Mouse (Mus musculus): ENCODE data around the gene Ror2. TPM values are rescaled to one million over a fixed set of nuclear protein-coding genes. Genes with fewer than 3 reads are reported as not detected.

The Ror2 gene
- polyA plus RNA-seq, 1 experiment from 2014 or later = 27.4 TPM

DNA sequence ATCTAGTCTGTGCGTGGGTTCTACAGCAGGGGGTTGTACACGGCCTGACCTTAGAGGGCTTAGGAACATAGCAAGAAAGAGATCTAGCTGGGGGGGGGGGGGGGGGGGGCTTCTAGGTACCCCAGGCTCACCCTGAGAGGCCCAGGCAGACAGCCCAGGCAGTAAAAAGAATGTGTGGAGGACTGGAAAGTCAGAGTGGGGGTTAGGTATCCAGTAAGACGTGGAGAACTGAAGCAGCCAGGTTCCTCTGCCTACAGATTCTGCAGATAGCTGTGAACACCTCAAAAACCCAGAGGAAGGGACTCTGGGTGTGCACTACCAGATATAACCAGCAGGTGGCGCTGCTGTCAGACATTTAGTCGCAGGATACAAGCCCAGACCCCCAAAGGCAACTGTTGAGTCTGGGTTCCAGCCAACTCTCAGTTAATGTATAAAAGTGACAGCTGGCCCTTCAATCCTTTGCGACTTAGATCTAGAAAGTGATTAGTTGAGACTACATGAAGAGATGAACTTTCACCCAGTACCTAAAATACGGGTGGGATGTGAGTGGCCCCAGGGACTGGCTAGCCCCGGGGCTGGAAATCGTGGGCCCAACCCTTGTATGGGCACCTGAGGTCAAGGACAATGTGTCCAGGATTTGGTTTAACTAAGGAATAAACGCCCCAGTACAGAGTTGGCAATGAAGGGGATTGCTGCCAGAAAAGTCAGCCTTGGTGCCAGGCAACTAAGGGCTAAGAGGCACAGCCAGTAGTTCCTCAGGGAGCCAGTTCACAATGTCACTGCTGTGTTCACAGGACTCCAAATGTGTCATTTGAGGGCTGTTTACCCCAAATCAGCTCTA lies 166.1 kb downstream of the Ror2 start:
- Histone ChIP-seq H3K9ac (no peak overlapping the region), H3K4me2 (no peak overlapping the region), H3K4me1 (peaks cover 24% of the 10 kb centered on the region), H3K4me3 (no peak overlapping the region), H3K9me3 (no peaks in the 10 kb centered on the region), H3K36me3 (peaks cover 52% of the 10 kb centered on the region), H3K27ac (no peak overlapping the region), H3K27me3 (no peaks in the 10 kb centered on the region)
- no peak for ATAC-seq (ENCODE audit: insufficient number of reproducible peaks, insufficient read depth, low FRiP score, low TSS enrichment, low read depth)
- 22% methylated on average over 10 of the region's 10 CpGs for WGBS

DNA sequence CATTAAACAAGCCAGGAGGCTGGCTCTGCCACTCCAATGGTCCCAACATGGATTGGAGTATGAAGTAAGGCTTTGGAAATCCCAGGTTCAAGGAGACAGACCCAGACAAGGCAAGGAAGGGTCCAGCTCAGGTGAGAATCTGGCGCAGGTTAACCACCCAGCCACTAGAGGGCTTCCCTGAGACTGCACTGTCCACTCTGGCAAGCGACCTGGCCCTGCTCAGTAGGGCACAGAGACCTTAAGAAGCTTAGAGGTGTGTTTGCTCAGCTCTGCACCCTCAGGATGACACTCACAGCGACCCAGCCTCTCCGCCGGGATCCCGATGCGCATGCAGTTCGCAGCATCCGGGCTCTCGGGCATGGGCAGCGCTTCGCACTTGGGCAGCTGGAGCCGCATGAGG lies 167.5 kb downstream of the Ror2 start:
- H3K36me3 ChIP-seq = peaks cover 50% of the 10 kb centered on the region
- H3K4me1 ChIP-seq = peaks cover 24% of the 10 kb centered on the region
- ATAC-seq (ENCODE audit: insufficient number of reproducible peaks, insufficient read depth, low FRiP score, low TSS enrichment, low read depth) = no peak

DNA sequence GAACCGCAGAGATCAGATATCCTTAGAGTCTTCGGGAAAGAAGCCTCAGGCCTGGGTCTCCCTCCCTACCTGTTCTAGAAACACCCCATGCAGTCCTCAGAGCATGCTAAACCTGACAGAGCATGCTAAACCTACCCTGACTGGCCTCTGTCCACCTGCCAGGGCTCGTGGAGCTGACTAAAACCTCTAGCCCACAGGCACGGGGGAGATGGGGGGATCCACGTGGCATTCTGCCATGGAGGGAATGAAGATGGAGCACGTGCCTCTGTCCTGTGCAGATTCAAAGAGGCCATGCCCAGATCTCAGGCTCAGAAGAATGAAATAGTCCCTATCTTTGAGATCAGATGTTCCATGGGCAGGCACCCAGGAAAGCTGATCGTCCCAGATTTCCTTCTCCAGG lies 168.0 kb downstream of the Ror2 start:
- Histone ChIP-seq H3K4me2 (no peak overlapping the region), H3K27ac (no peak overlapping the region), H3K36me3 (peaks cover 53% of the 10 kb centered on the region), H3K4me1 (peaks cover 24% of the 10 kb centered on the region), H3K27me3 (no peaks in the 10 kb centered on the region), H3K4me3 (no peak overlapping the region), H3K9me3 (no peaks in the 10 kb centered on the region), H3K9ac (no peak overlapping the region)
- 81% methylated on average over 7 of the region's 7 CpGs for WGBS
- no peak for ATAC-seq (ENCODE audit: insufficient number of reproducible peaks, insufficient read depth, low FRiP score, low TSS enrichment, low read depth)

More for the DNA sequence above, 167.5 kb downstream of the Ror2 start:
- Histone ChIP-seq H3K4me2 (no peak overlapping the region), H3K27ac (no peak overlapping the region), H3K4me3 (no peak overlapping the region), H3K9ac (no peak overlapping the region), H3K9me3 (no peaks in the 10 kb centered on the region), H3K27me3 (no peaks in the 10 kb centered on the region)
- WGBS = 85% methylated on average over 13 of the region's 13 CpGs

DNA sequence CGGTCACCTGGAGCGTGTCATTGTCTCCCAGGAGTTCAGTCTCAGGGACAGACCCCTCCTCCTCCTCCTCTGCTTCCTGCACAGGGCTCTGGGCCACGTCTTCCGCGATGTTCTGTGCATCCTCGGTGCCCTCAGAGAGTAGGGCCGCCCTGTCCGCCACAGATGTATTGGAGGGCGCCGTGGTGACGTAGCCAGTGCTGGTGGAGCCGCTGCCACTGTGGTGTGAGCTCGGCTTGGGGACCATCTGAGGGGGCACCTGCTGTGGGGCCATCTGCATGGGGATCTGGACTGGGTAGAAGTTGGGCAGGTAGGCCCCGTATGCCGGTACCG lies 175.7 kb downstream of the Ror2 start:
- H3K9ac ChIP-seq = no peak overlapping the region
- no peak for ATAC-seq (ENCODE audit: insufficient number of reproducible peaks, insufficient read depth, low FRiP score, low TSS enrichment, low read depth)
- H3K4me2 ChIP-seq = no peak overlapping the region
- H3K9me3 ChIP-seq = no peaks in the 10 kb centered on the region
- WGBS = 93% methylated on average over 16 of the region's 16 CpGs
- H3K4me3 ChIP-seq = no peak overlapping the region
- peaks cover 5% of the 10 kb centered on the region; the same call in 1 of the 2 replicates for H3K4me1 ChIP-seq
- H3K27ac ChIP-seq = no peak overlapping the region
- no peaks in the 10 kb centered on the region for H3K27me3 ChIP-seq
- H3K36me3 ChIP-seq = peaks cover 36% of the 10 kb centered on the region

DNA sequence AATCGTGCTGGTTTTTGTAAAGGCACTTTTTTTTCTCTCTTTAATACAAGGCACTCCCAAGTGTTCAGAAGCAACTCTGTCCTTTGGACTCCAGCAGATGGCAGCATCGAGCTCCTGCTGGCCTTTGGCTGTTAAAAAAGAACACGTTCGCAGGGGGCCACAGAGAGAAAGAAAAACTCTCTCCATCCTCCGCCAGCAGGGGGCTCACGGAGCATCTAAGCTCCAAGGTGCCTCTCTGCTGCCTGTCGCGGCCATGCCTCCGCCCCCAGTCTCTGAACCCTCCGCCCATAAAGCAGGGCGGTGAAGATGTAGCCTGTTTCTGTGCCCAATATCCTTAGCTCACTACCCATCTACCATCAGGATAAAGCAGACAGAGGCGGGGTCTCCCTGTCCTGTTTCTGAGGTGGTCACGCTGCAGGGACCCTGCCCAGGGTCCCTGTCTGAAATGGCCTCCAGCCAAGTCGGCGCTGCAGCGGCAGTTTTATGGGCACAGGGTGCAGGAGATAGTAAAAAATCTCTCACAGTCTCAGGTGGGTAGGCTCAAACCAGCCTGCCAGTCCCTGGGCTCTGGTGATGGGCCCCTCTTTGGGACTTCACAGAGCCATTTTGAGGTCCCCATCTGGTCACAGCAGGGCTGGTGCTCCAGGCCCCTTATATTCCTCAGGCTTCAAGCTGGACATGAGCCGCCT lies 176.2 kb downstream of the Ror2 start:
- Histone ChIP-seq H3K36me3 (peaks cover 36% of the 10 kb centered on the region), H3K9me3 (no peaks in the 10 kb centered on the region), H3K4me2 (peak overlapping the region; percentile 24; the same call in 1 of the 2 replicates), H3K4me1 (peaks cover 5% of the 10 kb centered on the region; the same call in 1 of the 2 replicates), H3K9ac (no peak overlapping the region), H3K4me3 (no peak overlapping the region), H3K27me3 (no peaks in the 10 kb centered on the region), H3K27ac (no peak overlapping the region)
- 25% methylated on average over 17 of the region's 17 CpGs for WGBS
- ATAC-seq (ENCODE audit: insufficient number of reproducible peaks, insufficient read depth, low FRiP score, low TSS enrichment, low read depth) = peak; percentile 56

DNA sequence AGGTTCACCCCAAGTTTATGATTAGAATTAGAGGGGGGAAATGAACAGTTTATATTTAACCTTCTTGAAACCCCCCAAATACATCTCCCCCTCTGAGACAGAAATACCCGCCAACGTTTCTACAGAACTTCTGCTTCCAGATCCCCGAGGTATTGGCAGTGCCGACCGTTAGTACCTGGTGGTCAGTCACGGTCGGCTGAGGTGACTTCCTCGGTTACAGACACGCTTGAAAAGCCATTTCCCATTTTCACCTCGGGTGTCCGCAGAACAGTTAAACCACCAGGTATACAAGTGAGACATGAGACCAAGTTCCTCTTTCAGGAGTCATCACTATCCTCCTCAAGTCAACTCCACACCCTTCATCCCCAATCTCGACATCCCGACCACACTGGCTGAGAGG lies 179.2 kb downstream of the Ror2 start:
- H3K4me3 ChIP-seq = no peak overlapping the region
- H3K4me1 ChIP-seq = peaks cover 5% of the 10 kb centered on the region; the same call in 1 of the 2 replicates
- H3K27ac ChIP-seq = no peak overlapping the region
- H3K9ac ChIP-seq = no peak overlapping the region
- H3K36me3 ChIP-seq = peaks cover 22% of the 10 kb centered on the region
- ATAC-seq (ENCODE audit: insufficient number of reproducible peaks, insufficient read depth, low FRiP score, low TSS enrichment, low read depth) = no peak
- no peaks in the 10 kb centered on the region for H3K27me3 ChIP-seq
- H3K4me2 ChIP-seq = no peak overlapping the region
- 88% methylated on average over 13 of the region's 13 CpGs for WGBS
- H3K9me3 ChIP-seq = no peaks in the 10 kb centered on the region

DNA sequence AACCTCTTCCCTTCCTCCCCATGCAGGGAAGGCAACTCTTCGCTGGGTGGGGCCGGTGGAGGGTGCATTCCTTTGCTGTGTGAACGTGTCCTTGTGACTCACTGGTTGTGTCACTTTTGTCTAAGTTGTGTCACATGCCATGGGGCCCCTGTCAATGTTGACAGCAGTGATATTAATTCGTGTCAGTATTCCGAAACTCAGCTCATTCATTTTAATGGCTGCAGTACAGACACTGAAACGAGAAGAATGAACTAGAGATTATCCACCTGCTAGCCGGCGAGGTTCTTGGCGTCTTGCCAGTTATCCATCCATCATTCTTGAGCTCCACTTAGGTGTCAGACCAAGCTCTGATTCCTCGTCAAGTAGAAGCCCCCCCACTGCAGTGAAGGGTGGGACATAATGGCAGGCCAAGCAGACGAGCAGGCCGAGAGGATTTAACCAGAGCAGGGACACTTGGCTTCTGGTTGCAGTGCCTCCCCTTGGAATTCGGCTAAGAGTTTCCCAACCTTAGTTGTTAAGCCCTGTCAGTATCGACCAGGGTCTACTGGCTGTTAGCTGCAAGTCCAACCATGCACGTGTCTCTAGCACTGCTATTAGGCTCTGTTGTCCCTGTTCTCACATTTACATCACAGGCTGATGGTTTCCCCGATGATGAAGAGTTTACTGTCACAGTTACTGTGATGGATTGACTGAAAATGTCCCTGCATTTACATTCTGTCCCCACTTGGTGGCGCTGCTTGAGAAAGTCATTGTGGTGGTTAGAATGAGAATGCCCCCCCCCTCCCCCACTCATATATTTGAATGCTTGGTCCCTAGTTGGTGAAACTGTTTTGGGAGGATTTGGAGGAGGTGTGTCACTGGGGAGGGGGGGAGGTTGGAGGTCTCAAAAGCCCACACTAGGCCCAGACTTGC lies 185.9 kb downstream of the Ror2 start:
- no peak overlapping the region for H3K4me2 ChIP-seq
- H3K4me3 ChIP-seq = no peak overlapping the region
- H3K9me3 ChIP-seq = no peaks in the 10 kb centered on the region
- 57% methylated on average over 17 of the region's 17 CpGs for WGBS
- H3K9ac ChIP-seq = no peak overlapping the region
- H3K27ac ChIP-seq = no peak overlapping the region
- ATAC-seq (ENCODE audit: insufficient number of reproducible peaks, insufficient read depth, low FRiP score, low TSS enrichment, low read depth) = no peak
- no peaks in the 10 kb centered on the region for H3K36me3 ChIP-seq
- H3K4me1 ChIP-seq = peaks cover 3% of the 10 kb centered on the region; the same call in 1 of the 2 replicates
- peaks cover 6% of the 10 kb centered on the region for H3K27me3 ChIP-seq

DNA sequence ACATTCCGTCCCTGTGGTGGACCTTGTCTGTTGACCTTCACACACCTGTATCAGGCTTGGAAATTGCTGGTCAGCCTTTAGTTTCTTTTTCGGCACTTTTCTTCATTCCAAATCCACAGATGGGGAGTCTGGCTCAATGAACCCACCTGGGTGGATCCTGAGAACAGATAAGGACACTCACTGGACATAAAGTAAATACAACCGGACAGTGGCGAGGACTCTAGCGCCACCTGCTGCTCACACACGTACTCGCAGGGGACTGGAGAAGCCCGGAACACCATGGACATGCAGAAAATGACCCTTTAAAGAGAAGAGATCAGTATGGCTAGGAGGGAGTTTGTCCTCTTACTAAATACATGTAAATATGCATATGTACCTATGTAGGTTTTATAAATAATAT lies 189.3 kb downstream of the Ror2 start:
- H3K27me3 ChIP-seq = peaks cover 6% of the 10 kb centered on the region
- H3K27ac ChIP-seq = no peak overlapping the region
- H3K4me1 ChIP-seq = peaks cover 7% of the 10 kb centered on the region; the same call in 1 of the 2 replicates
- no peak overlapping the region for H3K9ac ChIP-seq
- H3K36me3 ChIP-seq = no peaks in the 10 kb centered on the region
- H3K4me2 ChIP-seq = no peak overlapping the region
- H3K9me3 ChIP-seq = no peaks in the 10 kb centered on the region
- H3K4me3 ChIP-seq = no peak overlapping the region
- no peak for ATAC-seq (ENCODE audit: insufficient number of reproducible peaks, insufficient read depth, low FRiP score, low TSS enrichment, low read depth)
- 25% methylated on average over 8 of the region's 8 CpGs for WGBS

DNA sequence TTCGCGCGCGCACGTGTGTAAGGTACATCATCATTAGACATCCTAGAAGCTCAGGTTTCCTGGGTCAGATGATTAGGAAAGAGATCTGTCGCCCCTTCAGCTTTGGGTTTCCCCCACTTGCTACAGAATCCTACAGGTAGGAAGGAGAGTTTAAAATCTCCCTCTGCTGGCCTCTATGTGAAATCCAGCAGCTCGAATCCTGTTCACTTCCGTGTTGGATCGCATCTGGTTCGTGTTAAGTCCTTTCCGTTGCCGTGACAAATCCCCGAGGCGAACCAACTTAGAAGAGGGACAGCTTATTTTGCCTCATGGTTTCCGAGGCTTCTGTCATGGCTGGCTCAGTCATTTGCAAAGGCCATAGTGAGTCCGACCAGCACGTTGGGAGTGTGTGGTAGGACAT lies 190.7 kb downstream of the Ror2 start:
- Histone ChIP-seq H3K9ac (no peak overlapping the region), H3K27ac (no peak overlapping the region), H3K4me3 (no peak overlapping the region), H3K4me1 (peaks cover 7% of the 10 kb centered on the region; the same call in 1 of the 2 replicates), H3K36me3 (no peaks in the 10 kb centered on the region), H3K4me2 (no peak overlapping the region), H3K27me3 (peaks cover 6% of the 10 kb centered on the region), H3K9me3 (no peaks in the 10 kb centered on the region)
- WGBS = 25% methylated on average over 17 of the region's 17 CpGs
- no peak for ATAC-seq (ENCODE audit: insufficient number of reproducible peaks, insufficient read depth, low FRiP score, low TSS enrichment, low read depth)

DNA sequence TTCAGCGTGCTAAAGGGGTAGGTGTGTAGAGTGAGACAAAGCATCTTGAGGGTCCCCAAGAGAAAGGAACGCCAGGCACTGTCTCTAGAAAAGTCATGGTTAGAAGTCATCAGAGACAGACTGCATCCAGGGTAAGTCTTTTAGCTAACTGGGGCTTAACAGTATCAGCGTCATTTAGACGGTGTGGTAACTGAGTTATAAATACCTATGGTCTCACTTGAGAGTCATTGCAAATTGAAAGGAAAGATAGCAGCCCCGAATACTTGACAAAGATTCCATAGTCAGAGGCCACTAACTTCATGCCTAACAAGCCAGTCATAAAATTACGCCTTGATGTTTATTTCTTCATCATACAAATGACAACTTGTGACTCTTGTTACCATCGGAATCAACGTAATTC lies 191.3 kb downstream of the Ror2 start:
- ATAC-seq (ENCODE audit: insufficient number of reproducible peaks, insufficient read depth, low FRiP score, low TSS enrichment, low read depth) = no peak
- H3K36me3 ChIP-seq = no peaks in the 10 kb centered on the region
- 52% methylated on average over 8 of the region's 8 CpGs for WGBS
- H3K9ac ChIP-seq = no peak overlapping the region
- H3K4me1 ChIP-seq = peaks cover 7% of the 10 kb centered on the region; the same call in 1 of the 2 replicates
- H3K4me3 ChIP-seq = no peak overlapping the region
- peaks cover 6% of the 10 kb centered on the region for H3K27me3 ChIP-seq
- H3K9me3 ChIP-seq = no peaks in the 10 kb centered on the region
- H3K4me2 ChIP-seq = no peak overlapping the region
- H3K27ac ChIP-seq = no peak overlapping the region

DNA sequence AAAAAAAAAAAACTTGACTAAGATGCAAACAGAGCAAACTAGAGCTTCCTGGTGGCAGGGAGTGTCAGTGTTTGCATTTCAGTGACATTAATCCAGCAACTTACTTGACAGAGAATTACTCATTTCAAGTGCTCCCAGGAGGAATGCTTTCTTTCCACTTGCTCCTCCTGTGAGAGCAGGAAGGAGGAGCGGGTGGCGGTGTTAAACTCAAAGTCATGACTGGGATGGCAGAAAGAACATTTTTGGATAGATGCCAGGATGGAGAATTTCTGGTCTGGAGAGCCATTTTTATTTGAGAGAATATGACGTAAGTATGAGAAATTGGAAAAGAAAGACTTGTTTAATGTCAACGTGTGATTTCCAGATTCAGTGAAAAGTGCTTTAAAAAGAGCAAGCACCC lies 192.5 kb downstream of the Ror2 start:
- no peak for ATAC-seq (ENCODE audit: insufficient number of reproducible peaks, insufficient read depth, low FRiP score, low TSS enrichment, low read depth)
- Histone ChIP-seq H3K4me3 (no peak overlapping the region), H3K9ac (no peak overlapping the region), H3K9me3 (no peaks in the 10 kb centered on the region), H3K4me1 (peaks cover 10% of the 10 kb centered on the region; the same call in 1 of the 2 replicates), H3K27ac (no peak overlapping the region), H3K36me3 (no peaks in the 10 kb centered on the region), H3K27me3 (peaks cover 6% of the 10 kb centered on the region), H3K4me2 (no peak overlapping the region)
- 49% methylated on average over 4 of the region's 4 CpGs for WGBS
